In the genomic region with DNA sequence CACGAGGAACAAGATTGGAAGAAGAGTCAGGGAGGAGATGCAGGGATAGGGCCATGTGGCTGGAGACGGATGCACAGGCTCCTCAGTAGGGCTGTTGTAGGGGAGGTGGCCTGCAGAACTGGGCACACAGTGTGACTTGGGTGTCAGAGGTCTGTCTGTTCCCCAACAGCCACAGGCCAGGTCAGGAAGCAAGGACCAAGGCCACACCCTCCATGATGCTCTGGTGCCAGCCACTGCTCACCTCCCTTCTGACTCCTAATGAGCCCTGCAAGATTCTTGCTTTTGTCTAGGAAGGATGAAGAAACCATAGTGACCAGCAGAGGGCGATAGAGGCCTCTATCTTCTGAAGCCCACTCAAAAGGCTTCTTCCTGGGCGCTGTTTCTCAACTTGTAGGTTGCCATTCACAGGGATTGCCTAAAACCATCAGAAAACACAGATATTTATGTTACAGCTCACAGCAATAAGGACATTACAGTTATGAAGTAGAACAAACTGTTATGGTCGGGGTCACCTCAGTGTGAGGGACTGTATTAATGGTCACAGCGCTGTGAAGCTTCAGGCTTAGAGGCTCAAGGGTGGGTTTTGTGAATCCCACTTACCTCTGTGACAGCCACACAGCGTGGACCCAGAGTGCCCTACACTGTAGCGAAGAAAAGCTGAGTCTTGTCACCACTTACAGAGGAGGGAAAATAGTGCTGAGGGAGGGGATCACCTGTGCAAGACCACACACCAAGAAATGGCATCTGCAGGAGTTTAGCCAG, we compare ENCODE assay signal across 9 mouse cellular contexts. TPM values are rescaled to one million over a fixed set of nuclear protein-coding genes. Genes with fewer than 3 reads are reported as not detected.
DNase-seq lines count a peak whose midpoint lies in the region; ATAC-seq lines count a peak whose summit lies in the region.
"Had no signal": no experiment of that assay in that cellular context is flagged by ENCODE, and none has a peak within 500 bp of the region (broad histone marks: within the 10 kb centered on the region; RNA-seq: fewer than 3 reads in every experiment).

No protein-coding gene starts in this region.

- peaks cover 100% of the 10 kb centered on the region for H3K36me3 ChIP-seq in liver, embryonic 12.5 days
- H3K36me3 ChIP-seq in hindbrain, embryonic 15.5 days = peaks cover 66% of the 10 kb centered on the region
- H3K36me3 ChIP-seq in limb, embryonic 10.5 days = peaks cover 88% of the 10 kb centered on the region
- H3K36me3 ChIP-seq in midbrain, embryonic 16.5 days (ENCODE audit: control insufficient read depth, insufficient read depth, low read length) = peaks cover 20% of the 10 kb centered on the region

- no peak overlapping the region for H3K27ac ChIP-seq in liver, embryonic 12.5 days
- H3K27ac ChIP-seq in hindbrain, embryonic 15.5 days (replicated peaks) = no peak overlapping the region
- H3K27ac ChIP-seq in limb, embryonic 10.5 days = no peak overlapping the region
- H3K27ac ChIP-seq in midbrain, embryonic 16.5 days (ENCODE audit: low read length) = no peak overlapping the region
- H3K27ac ChIP-seq: macrophage had no signal

- no peaks in the 10 kb centered on the region for H3K27me3 ChIP-seq in liver, embryonic 12.5 days (replicated peaks)
- no peaks in the 10 kb centered on the region for H3K27me3 ChIP-seq in hindbrain, embryonic 15.5 days
- H3K27me3 ChIP-seq in limb, embryonic 10.5 days (ENCODE audit: low read depth, poor library complexity, severe bottlenecking) = no peaks in the 10 kb centered on the region
- H3K27me3 ChIP-seq in midbrain, embryonic 16.5 days (ENCODE audit: control insufficient read depth, insufficient read depth, low read depth, low read length) = no peaks in the 10 kb centered on the region

- peak; percentile 61 for DNase-seq in liver
- DNase-seq in brain, embryonic 18.5 days (ENCODE audit: low read depth, low spot score) = peak; percentile 49
- peak; percentile 73 for DNase-seq in limb, embryonic 10.5 days (ENCODE audit: low spot score)
- DNase-seq in thymus, postnatal 0 days (ENCODE audit: low spot score) = peak; percentile 84

- WGBS in liver, embryonic 12.5 days (ENCODE audit: insufficient replicate concordance) = 71% methylated on average over 8 of the region's 8 CpGs
- 57% methylated on average over 8 of the region's 8 CpGs for WGBS in hindbrain, embryonic 15.5 days
- WGBS in limb, embryonic 10.5 days = 68% methylated on average over 8 of the region's 8 CpGs
- 62% methylated on average over 8 of the region's 8 CpGs for WGBS in midbrain, embryonic 16.5 days

- no peak overlapping the region for H3K4me3 ChIP-seq in liver, embryonic 12.5 days
- H3K4me3 ChIP-seq in hindbrain, embryonic 15.5 days = no peak overlapping the region
- no peak overlapping the region for H3K4me3 ChIP-seq in limb, embryonic 10.5 days
- no peak overlapping the region for H3K4me3 ChIP-seq in midbrain, embryonic 16.5 days (ENCODE audit: low read depth, low read length)

- H3K9me3 ChIP-seq in liver, embryonic 12.5 days (replicated peaks) = no peaks in the 10 kb centered on the region
- no peaks in the 10 kb centered on the region for H3K9me3 ChIP-seq in hindbrain, embryonic 15.5 days
- no peaks in the 10 kb centered on the region for H3K9me3 ChIP-seq in limb, embryonic 10.5 days (replicated peaks)
- H3K9me3 ChIP-seq in midbrain, embryonic 16.5 days (replicated peaks; ENCODE audit: control insufficient read depth, low read length, poor library complexity, severe bottlenecking) = no peaks in the 10 kb centered on the region

- peaks cover 15% of the 10 kb centered on the region; the same call in 1 of the 2 replicates for H3K4me1 ChIP-seq in liver, embryonic 12.5 days
- H3K4me1 ChIP-seq in hindbrain, embryonic 15.5 days (replicated peaks) = no peaks in the 10 kb centered on the region
- H3K4me1 ChIP-seq in limb, embryonic 10.5 days = 0 out of 2 replicates have a peak, but pooled peaks cover 3% of the 10 kb centered on the region
- no peaks in the 10 kb centered on the region for H3K4me1 ChIP-seq in midbrain, embryonic 16.5 days (ENCODE audit: control insufficient read depth, insufficient read depth, low read length)

- no peak overlapping the region for H3K4me2 ChIP-seq in liver, embryonic 12.5 days
- H3K4me2 ChIP-seq in hindbrain, embryonic 15.5 days = no peak overlapping the region
- H3K4me2 ChIP-seq in midbrain, embryonic 16.5 days (ENCODE audit: low read length) = no peak overlapping the region

- ATAC-seq in liver, embryonic 12.5 days = no peak
- ATAC-seq in erythroid progenitor cell, adult 5-6 weeks (replicated peaks; ENCODE audit: low FRiP score, poor library complexity, severe bottlenecking) = peak; percentile 64; the same call in 1 of the 2 replicates
- peak; percentile 69 for ATAC-seq in hindbrain, embryonic 15.5 days (ENCODE audit: low FRiP score, low read depth)
- peak; percentile 77 for ATAC-seq in midbrain, embryonic 16.5 days

- H3K9ac ChIP-seq in liver, embryonic 12.5 days = no peak overlapping the region
- no peak overlapping the region for H3K9ac ChIP-seq in hindbrain, embryonic 15.5 days
- H3K9ac ChIP-seq in midbrain, embryonic 16.5 days (ENCODE audit: low read depth, low read length) = no peak overlapping the region

RNA-seq across cellular contexts. Expression of a gene that starts 23.6 kb away (rescaled TPM):
- polyA plus RNA-seq in liver, embryonic 12.5 days (2016; fragmentation: Nextera tagmentation; extraction: Ambion mirVana) = 1.3 and 1.4 TPM in 2 replicates
- total RNA-seq in erythroid progenitor cell, adult 5-6 weeks (2015; ENCODE audit: low replicate concordance) = not detected in 2 replicates
- not detected in 2 replicates for total RNA-seq in erythroid progenitor cell, adult 5-6 weeks (2017; ENCODE audit: low replicate concordance)
- polyA plus RNA-seq in hindbrain, embryonic 15.5 days (2015; fragmentation: Nextera tagmentation; extraction: Ambion mirVana) = 1.2 and 1.3 TPM in 2 replicates
- 0.49 and 0.54 TPM in 2 replicates for polyA plus RNA-seq in limb, embryonic 10.5 days (2016; fragmentation: Nextera tagmentation; extraction: Ambion mirVana)
- 1.2 and 1.3 TPM in 2 replicates for polyA plus RNA-seq in midbrain, embryonic 16.5 days (2015; fragmentation: Nextera tagmentation; extraction: Ambion mirVana)
- 0.09 and 0.12 TPM in 2 replicates for polyA plus RNA-seq in thymus, postnatal 0 days (2015; fragmentation: Nextera tagmentation; extraction: Ambion mirVana)
- polyA plus RNA-seq: macrophage had no signal
